Mouse (Mus musculus) E14TG2a.4 (cell line): ENCODE results near the gene Pmpcb.

Source experiments
- CTCF ChIP-seq: conservative IDR thresholded peaks from 2 replicates; pipeline ENCODE4 v1.5.1; 2014; ENCODE audit warnings: low read length
- NANOG ChIP-seq: IDR thresholded peaks from 2 replicates; pipeline ENCODE4 v1.6.1; 2014; ENCODE audit warnings: borderline replicate concordance, low read length, mixed read lengths
- POU5F1 ChIP-seq: IDR thresholded peaks from 2 replicates; pipeline ENCODE4 v1.6.1; 2014; ENCODE audit warnings: low read length, borderline replicate concordance

- peak; percentile 86 for TF ChIP-seq CTCF
- TF ChIP-seq NANOG = no peak
- TF ChIP-seq POU5F1 = no peak
These were observed at the start of gene Pmpcb for GRCm38 (mm10) chr5:21736956-21737585.
